Mouse (Mus musculus): ENCODE data around the gene Rangap1.

The Rangap1 gene

DNA sequence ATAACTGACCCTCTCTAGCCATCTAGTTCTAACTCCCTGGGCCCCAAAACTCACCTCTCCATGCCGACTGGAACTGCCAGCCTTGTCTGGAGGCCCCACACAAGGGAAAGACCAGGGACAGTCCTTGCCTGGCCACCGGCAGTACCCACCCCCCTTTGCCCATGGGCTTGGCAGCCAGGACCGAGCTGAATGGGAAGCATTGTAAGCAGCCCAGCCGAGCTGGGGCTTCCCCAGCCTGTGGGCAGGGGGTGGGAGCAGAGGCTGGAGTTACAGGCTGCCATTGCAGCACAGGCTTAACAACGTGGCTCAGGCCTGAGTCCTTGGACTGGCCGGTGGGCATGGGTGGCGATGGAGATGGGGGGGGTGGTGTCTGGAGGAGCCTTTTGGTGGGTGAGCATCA is 48.2 kb downstream of the Rangap1 start, which contains the start of gene Chadl:
Gene Chadl (minus strand): TSS at position 113 of the 400 bp plus-strand sequence.
- DNase-seq (ENCODE audit: low read depth, low spot score) = no peak

DNA sequence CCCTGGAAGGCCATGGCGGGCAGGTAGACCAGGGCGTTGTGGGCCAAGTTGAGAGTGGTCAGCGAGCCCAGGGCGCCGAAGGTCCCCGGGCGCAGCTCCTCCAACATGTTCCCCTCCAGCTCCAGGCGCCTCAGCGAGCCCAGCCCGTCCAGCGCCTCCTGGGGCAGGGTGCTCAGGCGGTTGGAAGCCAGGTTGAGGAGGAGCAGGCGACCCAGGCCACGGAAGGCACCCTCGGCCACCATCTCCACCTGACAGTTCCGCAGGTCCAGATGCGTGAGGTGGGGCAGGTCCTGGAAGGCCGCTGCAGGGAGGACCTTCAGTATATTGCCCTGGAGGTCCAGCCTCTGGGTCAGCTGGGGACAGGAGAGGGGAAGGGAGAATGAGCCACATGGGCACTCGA is 50.4 kb downstream of the Rangap1 start:
- no peak for DNase-seq (ENCODE audit: low read depth, low spot score)

DNA sequence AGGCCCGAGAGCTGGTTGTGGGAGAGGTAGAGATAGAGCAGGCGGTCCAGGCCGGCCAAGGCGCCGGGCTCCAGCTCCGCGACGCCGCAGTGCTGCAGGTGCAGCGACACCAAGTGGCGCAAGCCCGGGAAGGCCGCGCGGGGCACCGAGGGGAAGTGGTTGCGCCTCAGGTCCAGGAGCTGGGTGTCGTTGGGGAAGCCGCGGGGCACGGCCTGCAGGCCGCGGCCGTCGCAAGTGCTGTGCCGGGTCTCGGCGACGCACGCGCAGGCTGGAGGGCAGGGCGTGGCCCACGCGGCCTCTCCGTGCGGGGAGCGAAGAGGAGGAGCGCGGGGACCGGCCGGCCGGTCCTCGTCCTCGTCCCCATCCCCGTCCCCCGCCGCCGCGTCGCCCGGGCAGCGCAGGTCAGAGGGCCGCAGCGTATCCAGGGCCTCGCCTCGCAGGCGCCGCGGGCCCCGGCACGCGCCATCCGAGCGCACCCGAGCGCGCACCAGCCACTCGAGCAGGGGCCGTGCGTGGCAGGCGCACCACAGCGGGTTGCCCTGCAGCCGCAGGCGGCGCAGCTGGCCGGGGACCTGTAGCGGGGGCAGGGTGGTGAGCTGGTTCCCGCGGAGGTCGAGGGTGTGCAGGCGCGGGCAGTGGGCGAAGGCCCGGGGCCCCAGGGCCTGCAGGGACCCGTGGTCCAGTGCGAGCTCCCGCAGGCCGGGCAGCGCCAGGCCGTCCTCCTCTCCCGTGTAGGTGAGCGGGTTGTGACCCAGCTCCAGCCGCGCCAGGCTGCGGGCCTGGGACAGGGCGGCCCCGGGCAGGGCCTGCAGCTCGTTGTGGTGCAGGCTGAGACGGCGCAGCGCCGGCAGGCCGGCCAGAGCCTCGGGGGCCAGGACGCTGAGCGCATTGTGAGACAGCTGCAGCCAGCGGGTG is 51.1 kb downstream of the Rangap1 start:
- peak; percentile 85 for DNase-seq (ENCODE audit: low read depth, low spot score)

DNA sequence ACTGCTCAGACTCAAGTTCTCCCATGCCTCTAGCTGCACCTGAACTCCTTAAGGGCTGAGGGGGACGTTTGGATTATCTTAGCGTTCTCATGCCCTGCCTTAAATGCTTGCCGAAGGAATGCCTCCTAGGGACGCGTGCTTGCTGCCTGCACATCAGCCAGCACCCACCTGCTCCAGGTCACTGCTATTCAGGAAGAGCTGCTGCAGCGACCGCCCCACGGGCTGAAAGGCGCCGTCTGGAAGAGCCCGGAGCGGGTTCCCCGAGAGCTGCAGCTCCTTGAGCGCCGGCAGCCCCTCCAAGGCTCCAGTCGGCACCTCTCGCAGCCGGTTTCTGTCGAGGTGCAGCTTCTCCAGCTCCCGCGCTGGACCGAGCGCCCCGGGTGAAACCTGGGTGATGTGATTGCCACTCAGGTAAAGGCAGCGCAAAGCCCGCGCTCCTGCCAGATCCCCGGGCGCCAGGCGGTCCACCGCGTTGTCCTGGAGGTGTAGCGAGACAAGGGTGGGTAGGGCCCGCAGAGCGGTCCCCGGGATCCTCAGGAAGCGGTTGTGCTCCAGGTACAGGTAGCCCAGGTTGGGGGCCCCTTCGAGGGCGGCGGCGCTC is 51.9 kb downstream of the Rangap1 start:
- no peak for DNase-seq (ENCODE audit: low read depth, low spot score)

DNA sequence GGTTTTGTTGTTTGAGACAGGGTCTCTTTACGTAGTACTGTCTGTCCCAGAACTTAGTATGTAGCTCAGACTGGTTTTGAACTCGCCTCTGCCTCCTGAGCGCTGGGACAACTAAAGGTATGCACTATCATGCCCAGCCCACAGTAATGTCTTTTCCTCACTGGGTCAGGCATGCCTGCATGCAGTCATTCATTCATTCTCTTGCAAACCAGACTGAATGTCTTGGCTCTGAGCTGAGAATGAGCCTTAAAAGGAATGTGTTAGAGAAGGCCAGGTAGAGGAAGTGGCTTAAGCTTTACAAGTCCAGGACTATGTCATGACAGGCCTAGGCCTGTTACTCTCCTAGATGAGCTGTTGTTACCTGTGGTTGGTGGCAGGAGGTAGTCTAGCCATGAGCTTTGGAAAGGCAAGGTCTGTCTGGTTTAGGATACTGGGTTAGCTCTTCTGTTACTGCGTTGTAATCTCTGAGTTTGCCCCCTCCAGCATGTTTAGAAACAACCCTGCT is 65.0 kb downstream of the Rangap1 start:
- DNase-seq (ENCODE audit: low read depth, low spot score) = no peak

DNA sequence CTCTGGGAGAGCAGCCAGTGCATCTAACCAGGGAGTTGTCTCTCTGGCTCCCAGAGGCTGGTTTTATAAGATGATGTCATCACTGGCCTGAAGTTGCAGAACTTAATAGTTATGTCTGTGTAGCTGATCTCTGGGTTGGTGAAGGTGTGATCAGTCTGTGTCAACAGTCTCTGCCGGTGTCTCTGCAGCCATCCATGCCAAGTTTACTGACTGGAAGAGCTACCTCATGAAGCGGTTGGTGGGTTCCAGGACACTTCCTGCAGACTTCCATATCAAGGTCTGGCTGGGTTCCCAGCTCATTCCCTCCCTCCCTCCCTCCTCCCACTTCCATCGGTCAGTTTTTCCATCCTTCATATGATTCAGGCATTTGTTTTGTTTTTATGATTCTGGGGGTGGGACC is 68.7 kb downstream of the Rangap1 start:
- no peak for DNase-seq (ENCODE audit: low read depth, low spot score)

DNA sequence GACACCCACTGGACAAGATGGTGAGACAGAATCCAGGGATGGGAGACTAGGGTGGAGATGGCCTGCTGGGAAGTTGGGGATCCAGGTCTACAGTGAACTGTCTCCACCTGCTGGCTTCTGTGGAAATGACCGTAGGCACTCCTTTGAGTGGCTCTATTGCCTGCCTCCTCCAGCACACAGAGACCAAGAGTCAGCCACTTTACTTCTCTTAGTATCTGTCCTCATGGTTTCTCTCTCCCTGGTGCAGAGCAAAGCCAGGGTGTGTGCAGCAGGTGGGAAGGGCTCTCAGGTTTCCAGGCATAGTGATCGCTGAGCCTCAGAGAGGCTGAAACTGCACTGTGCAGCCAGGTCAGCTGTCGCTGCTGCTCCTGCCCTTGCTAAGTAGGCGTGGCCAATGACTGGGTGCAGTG is 75.1 kb downstream of the Rangap1 start:
- peak; percentile 53 for DNase-seq (ENCODE audit: low read depth, low spot score)

DNA sequence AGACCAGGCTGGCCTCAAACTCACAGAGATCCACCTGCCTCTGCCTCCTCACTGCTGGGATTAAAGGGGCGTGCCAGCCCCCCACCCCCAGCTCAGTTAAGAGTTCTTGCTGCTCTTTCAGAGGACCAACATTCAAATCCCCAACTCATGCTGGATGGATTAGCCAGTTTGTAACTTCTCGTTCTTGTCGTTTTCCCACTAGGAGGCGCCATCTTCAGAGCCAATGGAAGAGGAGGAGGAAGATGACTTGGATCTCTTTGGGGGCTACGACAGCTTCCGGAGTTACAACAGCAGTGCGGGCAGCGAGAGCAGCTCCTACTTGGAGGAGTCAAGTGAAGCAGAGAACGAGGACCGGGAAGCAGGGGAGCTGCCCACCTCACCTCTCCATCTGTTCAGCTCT is 78.4 kb downstream of the Rangap1 start:
- no peak for DNase-seq (ENCODE audit: low read depth, low spot score)

DNA sequence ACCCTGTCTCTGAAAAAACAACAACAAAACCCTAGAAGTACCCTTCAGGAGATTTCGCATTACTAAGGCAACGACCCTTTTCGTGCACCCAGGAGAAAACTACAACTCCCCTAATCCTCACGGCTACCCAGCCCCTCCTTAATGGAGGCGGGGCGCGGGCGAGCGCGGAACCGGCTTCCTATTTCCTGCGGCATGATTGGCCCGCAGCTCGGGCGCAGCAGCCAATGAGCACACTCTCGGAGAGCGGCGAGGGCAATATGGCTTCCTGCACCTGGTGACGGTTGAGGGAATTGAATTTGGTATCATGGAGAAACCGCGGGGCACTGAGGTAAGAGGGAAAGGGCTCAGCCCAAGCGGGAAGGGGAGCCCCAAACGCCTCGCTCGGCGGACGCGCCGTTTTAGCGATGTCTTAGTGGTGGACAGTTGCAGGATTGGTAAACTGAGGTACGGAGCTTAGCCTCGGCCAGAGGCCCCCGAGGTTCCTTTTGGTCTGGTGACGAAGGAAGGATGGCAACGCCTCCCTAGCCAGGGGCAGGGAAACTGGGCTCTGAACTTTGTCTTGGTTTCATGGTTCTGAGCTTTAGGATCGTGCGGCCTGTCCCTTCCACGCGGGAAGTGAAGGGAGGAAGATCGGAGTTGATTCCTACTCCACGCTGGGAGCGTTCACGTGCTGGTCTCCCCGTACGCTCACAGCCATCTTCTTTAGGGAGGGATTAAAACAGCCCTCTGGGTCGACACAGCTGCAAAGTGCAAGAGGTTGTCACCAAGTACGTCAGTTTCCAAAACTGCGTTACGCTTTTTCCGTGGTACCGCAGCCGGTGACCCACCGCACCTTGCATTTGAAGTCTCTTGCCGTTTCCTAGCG is 81.4 kb downstream of the Rangap1 start, which contains the start of gene L3mbtl2:
Gene L3mbtl2 (plus strand): TSS at position 193 of the 865 bp plus-strand sequence.
- DNase-seq (ENCODE audit: low read depth, low spot score) = peak; percentile 92

DNA sequence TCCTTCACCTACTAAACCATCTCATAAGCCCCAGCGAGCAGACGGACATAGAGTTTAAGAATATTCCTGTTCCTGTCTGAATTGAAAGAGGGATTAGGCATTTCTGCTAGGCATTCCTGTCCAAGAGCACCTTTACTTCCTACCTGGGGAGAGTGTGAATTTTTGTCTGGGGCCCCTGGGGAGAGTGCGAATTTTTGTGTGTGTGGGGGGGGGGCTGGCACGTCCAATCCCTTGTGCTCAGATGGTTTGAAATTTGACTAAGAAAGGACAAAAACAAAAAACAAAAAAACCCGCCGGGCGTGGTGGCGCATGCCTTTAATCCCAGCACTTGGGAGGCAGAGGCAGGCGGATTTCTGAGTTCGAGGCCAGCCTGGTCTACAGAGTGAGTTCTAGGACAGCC is 82.0 kb downstream of the Rangap1 start:
- no peak for DNase-seq (ENCODE audit: low read depth, low spot score)

DNA sequence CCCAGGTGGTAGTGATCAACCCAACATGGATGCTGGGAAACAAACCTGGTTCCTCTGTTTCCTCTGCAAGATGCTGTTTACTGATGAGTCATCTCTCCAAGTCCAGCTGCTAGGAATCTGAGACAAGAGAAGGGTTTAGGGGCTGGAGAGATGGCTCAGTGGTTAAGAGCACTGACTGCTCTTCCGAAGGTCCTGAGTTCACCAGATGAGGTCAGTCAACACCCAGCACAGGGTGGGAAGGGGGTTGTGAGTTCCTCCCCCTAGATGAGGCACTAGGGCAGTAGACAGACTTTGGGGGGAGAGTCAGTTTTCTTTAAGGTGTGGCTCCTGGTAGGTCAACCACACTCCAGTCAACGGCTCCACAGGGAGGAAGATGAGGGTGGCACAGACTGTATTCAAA is 83.6 kb downstream of the Rangap1 start:
- DNase-seq (ENCODE audit: low read depth, low spot score) = no peak

All from mesoderm, embryonic 11.5 days (tissue).